ENCODE assay signal across 8 mouse cellular contexts in genomic region chr9:31279306-31279705, GRCm38 (mm10). TPM values are rescaled to one million over a fixed set of nuclear protein-coding genes. Genes with fewer than 3 reads are reported as not detected.
DNase-seq lines count a peak whose midpoint lies in the region; ATAC-seq and TF ChIP-seq lines count a peak whose summit lies in the region.

No protein-coding gene starts in this region.

- peak overlapping the region; percentile 59 for H3K4me2 ChIP-seq in embryonic facial prominence, embryonic 12.5 days (replicated peaks)
- H3K4me2 ChIP-seq in hindbrain, postnatal 0 days (ENCODE audit: low read depth, low read length), result peak overlapping the region; percentile 80
- H3K4me2 ChIP-seq in midbrain, postnatal 0 days (ENCODE audit: low read depth, low read length, poor library complexity, severe bottlenecking), result peak overlapping the region; percentile 82

- no peaks in the 10 kb centered on the region for H3K27me3 ChIP-seq in embryonic facial prominence, embryonic 12.5 days
- no peaks in the 10 kb centered on the region for H3K27me3 ChIP-seq in hindbrain, postnatal 0 days (ENCODE audit: insufficient read depth, low read length)
- H3K27me3 ChIP-seq in midbrain, postnatal 0 days (ENCODE audit: insufficient read depth, low read length), result no peaks in the 10 kb centered on the region

- intact Hi-C loops in left cerebral cortex, adult 2 months (cut with DNase I), result no loop called here
- intact Hi-C loops in left cerebral cortex, postnatal 4 days (cut with DNase I), result no loop called here

- H3K9me3 ChIP-seq in embryonic facial prominence, embryonic 12.5 days, result no peaks in the 10 kb centered on the region
- no peaks in the 10 kb centered on the region for H3K9me3 ChIP-seq in hindbrain, postnatal 0 days (ENCODE audit: low read length)
- H3K9me3 ChIP-seq in midbrain, postnatal 0 days (ENCODE audit: low read length), result no peaks in the 10 kb centered on the region

- H3K36me3 ChIP-seq in embryonic facial prominence, embryonic 12.5 days, result no peaks in the 10 kb centered on the region
- no peaks in the 10 kb centered on the region for H3K36me3 ChIP-seq in hindbrain, postnatal 0 days (ENCODE audit: insufficient read depth, low read length)
- no peaks in the 10 kb centered on the region for H3K36me3 ChIP-seq in midbrain, postnatal 0 days (ENCODE audit: insufficient read depth, low read length)

- ATAC-seq in embryonic facial prominence, embryonic 12.5 days (ENCODE audit: insufficient number of reproducible peaks, insufficient read depth, low FRiP score, low TSS enrichment), result no peak
- ATAC-seq in hindbrain, postnatal 0 days, result no peak
- no peak for ATAC-seq in midbrain, postnatal 0 days (ENCODE audit: low FRiP score)
- no peak for ATAC-seq in activated CD4-positive, CD25-positive, alpha-beta regulatory T cell, adult 4 months
- ATAC-seq in cerebellum, adult (ENCODE audit: insufficient number of reproducible peaks, low FRiP score, low TSS enrichment), result no peak

- WGBS in embryonic facial prominence, embryonic 12.5 days, result 50% methylated on average over 2 of the region's 2 CpGs
- WGBS in hindbrain, postnatal 0 days, result 55% methylated on average over 2 of the region's 2 CpGs
- WGBS in midbrain, postnatal 0 days, result 60% methylated on average over 2 of the region's 2 CpGs

- H3K4me1 ChIP-seq in embryonic facial prominence, embryonic 12.5 days, result peaks cover 19% of the 10 kb centered on the region
- H3K4me1 ChIP-seq in hindbrain, postnatal 0 days (ENCODE audit: insufficient read depth, low read length), result peaks cover 13% of the 10 kb centered on the region
- H3K4me1 ChIP-seq in midbrain, postnatal 0 days (ENCODE audit: insufficient read depth, low read length), result peaks cover 11% of the 10 kb centered on the region

- peak overlapping the region; percentile 43 for H3K9ac ChIP-seq in embryonic facial prominence, embryonic 12.5 days
- peak overlapping the region; percentile 99 for H3K9ac ChIP-seq in hindbrain, postnatal 0 days (replicated peaks; ENCODE audit: low read length)
- H3K9ac ChIP-seq in midbrain, postnatal 0 days (replicated peaks; ENCODE audit: low read length, poor library complexity, severe bottlenecking), result peak overlapping the region; percentile 66

- TF ChIP-seq CTCF in left cerebral cortex, adult 2 months (IDR thresholded peaks at IDR 0.05), result no peak
- TF ChIP-seq CTCF in hindbrain, postnatal 0 days (IDR thresholded peaks at IDR 0.05; ENCODE audit: low read depth), result no peak
- no peak for TF ChIP-seq CTCF in midbrain, postnatal 0 days (IDR thresholded peaks at IDR 0.05)

- H3K4me3 ChIP-seq in left cerebral cortex, adult 2 months, result peak overlapping the region; percentile 87
- peak overlapping the region; percentile 78 for H3K4me3 ChIP-seq in embryonic facial prominence, embryonic 12.5 days
- peak overlapping the region; percentile 85 for H3K4me3 ChIP-seq in hindbrain, postnatal 0 days (ENCODE audit: low read length)
- H3K4me3 ChIP-seq in midbrain, postnatal 0 days (ENCODE audit: low read depth, low read length), result peak overlapping the region; percentile 83

- peak overlapping the region; percentile 100 for H3K27ac ChIP-seq in left cerebral cortex, adult 2 months
- H3K27ac ChIP-seq in embryonic facial prominence, embryonic 12.5 days, result peak overlapping the region; percentile 100
- peak overlapping the region; percentile 100 for H3K27ac ChIP-seq in hindbrain, postnatal 0 days
- H3K27ac ChIP-seq in midbrain, postnatal 0 days (ENCODE audit: low read depth, low read length), result peak overlapping the region; percentile 100

- no peak for DNase-seq in left cerebral cortex, adult 2 months (ENCODE audit: extremely low spot score in 1 of 2, low spot score in 2 of 2)
- DNase-seq in left cerebral cortex, postnatal 4 days, result no peak
- no peak for DNase-seq in hindbrain, postnatal 0 days (ENCODE audit: low spot score)
- DNase-seq in midbrain, postnatal 0 days (ENCODE audit: low spot score), result no peak
- DNase-seq in thymus, postnatal 10 days (ENCODE audit: low spot score in 2 of 2), result no peak

RNA-seq across cellular contexts. Expression of gene Prdm10, which starts 1.0 kb away (rescaled TPM):
- 10 to 100 TPM; 23.1 to 24.5 TPM for total RNA-seq in left cerebral cortex, adult 2 months (2021)
- total RNA-seq in left cerebral cortex, postnatal 4 days (2021), result 10 to 100 TPM; 26.0 to 27.0 TPM
- polyA plus RNA-seq in embryonic facial prominence, embryonic 12.5 days (2016; fragmentation: Nextera tagmentation; extraction: Ambion mirVana), result 6.7 and 7.8 TPM in 2 replicates
- 12.8 and 13.9 TPM in 2 replicates for total RNA-seq in hindbrain, postnatal 0 days (2014; rRNA removed)
- polyA plus RNA-seq in hindbrain, postnatal 0 days (2015; fragmentation: Nextera tagmentation; extraction: Ambion mirVana), result 4.2 and 4.8 TPM in 2 replicates
- total RNA-seq in midbrain, postnatal 0 days (2014; rRNA removed), result 14.8 and 17.3 TPM in 2 replicates
- 4.6 and 5.0 TPM in 2 replicates for polyA plus RNA-seq in midbrain, postnatal 0 days (2015; fragmentation: Nextera tagmentation; extraction: Ambion mirVana)
- 1 to 10 TPM; 7.3 to 7.8 TPM for polyA plus RNA-seq in activated CD4-positive, CD25-positive, alpha-beta regulatory T cell, adult 4 months (2017; shearing (Covaris generic))

Comparison
In these comparisons a context has a peak if more than half of its experiments do, and no peak if none do; other contexts are left out.
1. H3K9ac ChIP-seq: peak in every context shown above with its lines; median percentile 99 in hindbrain, postnatal 0 days; 66 in midbrain, postnatal 0 days; 43 in embryonic facial prominence, embryonic 12.5 days.